In the genomic region with DNA sequence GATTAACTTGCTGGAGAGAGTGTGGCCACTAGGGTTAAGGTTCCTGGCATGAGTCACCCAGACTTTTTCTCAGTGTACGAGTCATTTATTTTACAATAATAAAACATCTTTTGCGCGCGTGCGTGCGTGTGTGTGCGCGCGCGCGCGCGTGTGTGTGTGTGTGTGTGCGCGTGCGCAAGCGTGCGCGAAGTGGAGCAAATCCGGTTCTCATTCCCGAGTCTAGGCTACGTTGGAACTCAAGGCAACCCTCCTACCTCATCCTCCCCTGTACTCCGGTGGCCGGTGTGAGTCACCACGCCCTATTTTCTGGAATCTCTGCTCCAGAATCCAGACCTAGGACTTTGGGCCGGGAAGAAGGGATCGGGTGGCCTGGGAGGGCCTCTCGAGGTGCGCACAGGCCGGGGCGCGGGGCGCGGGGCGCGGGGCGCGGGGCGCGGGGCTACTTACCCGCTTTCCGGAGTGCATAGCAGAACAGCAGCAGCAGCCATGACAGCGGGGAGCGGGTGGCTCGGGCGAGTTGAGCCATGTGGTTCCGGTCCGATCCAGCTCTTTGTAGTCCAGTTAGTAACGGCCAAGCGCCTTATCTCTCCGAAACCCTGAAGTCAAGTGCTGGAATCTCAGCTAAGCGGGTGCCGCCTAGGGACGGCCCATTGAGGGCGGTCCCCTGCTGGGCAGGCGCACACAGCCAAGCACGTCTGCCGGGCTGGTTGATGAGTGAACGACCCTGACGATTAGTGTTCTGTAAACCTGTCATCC, we compare ENCODE assay signal across 8 mouse cellular contexts. TPM values are rescaled to one million over a fixed set of nuclear protein-coding genes. Genes with fewer than 3 reads are reported as not detected.
DNase-seq lines count a peak whose midpoint lies in the region; ATAC-seq and TF ChIP-seq lines count a peak whose summit lies in the region.

A gene (minus strand): TSS at position 655 of the 756 bp plus-strand sequence.

- peak; percentile 56; the same call in 1 of the 2 replicates for TF ChIP-seq POLR2A in cerebellum, adult 2 months (IDR thresholded peaks at IDR 0.05; ENCODE audit: borderline replicate concordance, insufficient read depth, low read length)
- TF ChIP-seq POLR2A in olfactory bulb, adult 2 months (IDR thresholded peaks at IDR 0.05; ENCODE audit: insufficient read depth, low read depth, low read length) = no peak

- H3K9ac ChIP-seq in lung, embryonic 15.5 days = peak within 1 kb of the TSS; percentile 87

- TF ChIP-seq CTCF in cerebellum, adult 2 months (IDR thresholded peaks at IDR 0.05; ENCODE audit: borderline replicate concordance, insufficient read depth, low read depth, low read length) = no peak
- no peak for TF ChIP-seq CTCF in olfactory bulb, adult 2 months (IDR thresholded peaks at IDR 0.05; ENCODE audit: insufficient read depth, low read depth, low read length)

- peak; percentile 60 to 70 for ATAC-seq in hematopoietic stem cell, adult 5-6 weeks (replicated peaks in 1 of 2; ENCODE audit: insufficient read depth in 1 of 2, low FRiP score in 2 of 2, low TSS enrichment in 1 of 2, low read depth in 1 of 2, poor library complexity in 2 of 2, severe bottlenecking in 2 of 2)
- peak; percentile 88 for ATAC-seq in lung, embryonic 15.5 days (ENCODE audit: borderline replicate concordance, extremely low read depth, low FRiP score, low TSS enrichment)

- no peaks in the 10 kb centered on the region for H3K4me1 ChIP-seq in cerebellum, adult 2 months (ENCODE audit: control insufficient read depth, insufficient read depth, low read length)
- H3K4me1 ChIP-seq in lung, embryonic 15.5 days = peaks cover 15% of the 10 kb centered on the region; the same call in 1 of the 2 replicates
- H3K4me1 ChIP-seq in olfactory bulb, adult 2 months (ENCODE audit: control insufficient read depth, insufficient read depth, low read length) = peaks cover 11% of the 10 kb centered on the region; the same call in 1 of the 2 replicates

- H3K4me3 ChIP-seq in cerebellum, adult 2 months (replicated peaks; ENCODE audit: insufficient read depth, low read depth, low read length) = peak within 1 kb of the TSS; percentile 87
- H3K4me3 ChIP-seq in lung, embryonic 15.5 days = peak within 1 kb of the TSS; percentile 91
- H3K4me3 ChIP-seq in olfactory bulb, adult 2 months (ENCODE audit: insufficient read depth, low read depth, low read length) = peak within 1 kb of the TSS; percentile 67

- H3K36me3 ChIP-seq in lung, embryonic 15.5 days = peaks cover 25% of the 10 kb centered on the region

- 1% methylated on average over 59 of the region's 60 CpGs for WGBS in cerebellum, adult 2 months
- under 1% methylated on average over 60 of the region's 60 CpGs for WGBS in lung, embryonic 15.5 days
- WGBS in olfactory bulb, adult 2 months = under 1% methylated on average over 60 of the region's 60 CpGs

- no peaks in the 10 kb centered on the region for H3K27me3 ChIP-seq in cerebellum, adult 2 months (ENCODE audit: control insufficient read depth, insufficient read depth, low read length)
- no peaks in the 10 kb centered on the region for H3K27me3 ChIP-seq in lung, embryonic 15.5 days

- no peaks in the 10 kb centered on the region for H3K9me3 ChIP-seq in lung, embryonic 15.5 days

- H3K4me2 ChIP-seq in lung, embryonic 15.5 days = peak within 1 kb of the TSS; percentile 66

- DNase-seq in MN1 (ENCODE audit: low spot score) = peak; percentile 43
- DNase-seq in cerebellum, adult 2 months = peak; percentile 76 to 77
- DNase-seq in frontal cortex, adult 2 months (ENCODE audit: extremely low spot score in 1 of 2, low spot score in 1 of 2) = peak; percentile 61 to 80
- peak; percentile 50 for DNase-seq in layer of hippocampus, adult 9-10 months (ENCODE audit: low spot score)
- peak; percentile 81 for DNase-seq in thymus, postnatal 0 days (ENCODE audit: low spot score)

- H3K27ac ChIP-seq in cerebellum, adult 2 months (ENCODE audit: insufficient read depth, low read length) = peak within 1 kb of the TSS; percentile 45
- peak within 1 kb of the TSS; percentile 86 for H3K27ac ChIP-seq in lung, embryonic 15.5 days
- 0 out of 2 replicates have a peak within 1 kb of the TSS, but pooled peaks have one; percentile 10 for H3K27ac ChIP-seq in olfactory bulb, adult 2 months (ENCODE audit: insufficient read depth, low read depth, low read length)

RNA-seq across cellular contexts. Expression of the gene that starts here (rescaled TPM):
- 7.4 and 7.5 TPM in 2 replicates for polyA plus RNA-seq in cerebellum, adult 2 months (2012; rRNA removed)
- polyA plus RNA-seq in frontal cortex, adult 2 months (2012; rRNA removed) = 12.0 and 14.5 TPM in 2 replicates
- 11.1 and 13.4 TPM in 2 replicates for total RNA-seq in hematopoietic stem cell, adult 5-6 weeks (2017)
- polyA plus RNA-seq in lung, embryonic 15.5 days (2015; fragmentation: Nextera tagmentation; extraction: Ambion mirVana) = 19.0 and 22.5 TPM in 2 replicates
- polyA plus RNA-seq in olfactory bulb, adult 2 months (2012; ENCODE audit: insufficient read depth, insufficient read length, low replicate concordance, missing spikeins) = not detected in 2 replicates
- polyA plus RNA-seq in thymus, postnatal 0 days (2015; fragmentation: Nextera tagmentation; extraction: Ambion mirVana) = 33.7 and 52.4 TPM in 2 replicates

Comparison
In these comparisons a context has a peak if more than half of its experiments do, and no peak if none do; other contexts are left out.
1. Peak in every context shown above with its lines: DNase-seq, ATAC-seq, H3K4me3 ChIP-seq and H3K27ac ChIP-seq.
2. H3K27ac ChIP-seq: peak in every context shown above with its lines; median percentile 86 in lung, embryonic 15.5 days; 45 in cerebellum, adult 2 months; 10 in olfactory bulb, adult 2 months.